Mouse (Mus musculus): ENCODE measurements around the gene Zmiz1. TPM values are rescaled to one million over a fixed set of nuclear protein-coding genes. Genes with fewer than 3 reads are reported as not detected.

Zmiz1 gene
- total RNA-seq, 2 experiments from 2014 or later, result 87.7 to 99.3 TPM

- Histone ChIP-seq H3K27ac (peak overlapping the region; percentile 46; the same call in 1 of the 2 replicates), H3K4me3 (no peak overlapping the region)
- TF ChIP-seq CTCF (conservative IDR thresholded peaks at IDR 0.05), result no peak
- no peak for DNase-seq (ENCODE audit: low spot score in 2 of 2)
Observed at GRCm38 (mm10) chr14:25583899-25584298, 124.9 kb downstream of the Zmiz1 start.

DNA sequence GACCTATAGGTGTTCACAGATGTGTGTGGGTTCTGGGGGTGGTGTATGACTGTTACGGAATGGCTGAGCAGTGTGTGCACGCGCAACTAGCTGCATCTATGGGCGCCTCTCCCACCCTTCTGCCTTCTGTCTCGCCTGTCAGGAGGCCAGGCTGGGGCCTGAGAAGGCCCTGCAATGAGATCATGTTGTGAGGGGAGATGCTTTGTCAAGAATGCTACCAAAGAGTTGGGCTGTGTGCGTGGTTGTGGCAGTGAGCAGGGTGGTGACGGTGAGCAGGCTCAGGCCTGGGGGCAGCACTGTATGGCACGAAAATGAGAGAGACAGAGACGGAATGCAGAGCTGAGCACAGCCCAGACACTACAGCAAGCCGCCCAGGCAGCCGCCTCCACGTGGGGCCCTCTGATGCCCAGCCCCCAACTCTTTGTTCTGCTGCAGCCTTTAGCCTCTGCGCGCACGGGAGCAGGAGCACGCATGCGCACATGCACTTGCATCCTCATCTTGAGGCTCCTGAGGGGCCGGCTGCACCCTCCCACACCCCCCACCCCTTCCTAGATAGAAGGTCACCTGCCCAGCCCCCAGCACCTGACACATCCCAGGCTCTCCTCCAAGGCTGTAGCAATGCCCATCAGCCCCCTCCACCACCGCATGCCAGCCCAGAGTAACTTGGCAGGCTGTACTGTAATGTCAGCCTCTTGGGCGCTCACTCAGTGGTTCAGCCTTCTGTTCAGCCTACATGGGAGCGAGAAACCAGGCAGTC lies 126.7 kb downstream of the Zmiz1 start:
- Histone ChIP-seq H3K27ac (peak overlapping the region; percentile 88), H3K4me3 (no peak overlapping the region)
- no peak for TF ChIP-seq CTCF (conservative IDR thresholded peaks at IDR 0.05)

DNA sequence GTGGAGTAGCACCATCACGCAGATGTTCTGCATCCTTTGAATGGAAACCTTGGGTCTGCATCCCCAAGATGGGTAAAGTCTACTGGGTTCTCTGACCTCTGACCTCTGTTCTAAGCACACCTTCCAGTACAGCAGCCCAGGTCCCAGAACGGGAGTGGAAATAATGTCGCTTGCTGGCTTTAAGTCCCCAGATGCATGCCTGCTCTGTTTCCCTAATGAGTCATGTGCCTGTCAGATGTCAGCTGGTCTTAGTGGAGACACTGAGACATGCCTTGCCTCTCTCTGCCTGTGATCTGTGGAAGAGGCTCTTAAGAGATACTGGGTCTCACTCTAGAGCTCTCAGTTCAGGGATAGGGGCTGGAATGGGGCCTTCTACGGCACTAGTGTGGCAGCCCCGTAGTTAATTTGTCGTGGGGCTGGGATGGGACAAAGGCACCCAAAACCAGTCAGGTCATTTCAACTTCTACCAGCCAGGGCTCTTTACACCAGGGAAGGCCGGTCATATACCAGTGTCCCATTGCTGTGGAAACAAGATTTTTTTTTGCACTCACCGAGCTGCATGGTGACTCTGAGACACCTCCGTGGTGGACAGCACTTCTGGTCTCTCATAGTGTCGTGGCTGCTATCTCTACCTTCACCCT lies 128.0 kb downstream of the Zmiz1 start:
- DNase-seq (ENCODE audit: low spot score in 2 of 2), result no peak
- no peak for TF ChIP-seq CTCF (conservative IDR thresholded peaks at IDR 0.05)
- no peak overlapping the region for H3K4me3 ChIP-seq

More for the DNA sequence above, 126.7 kb downstream of the Zmiz1 start:
- DNase-seq (ENCODE audit: low spot score in 2 of 2), result peak; percentile 57 to 66

DNA sequence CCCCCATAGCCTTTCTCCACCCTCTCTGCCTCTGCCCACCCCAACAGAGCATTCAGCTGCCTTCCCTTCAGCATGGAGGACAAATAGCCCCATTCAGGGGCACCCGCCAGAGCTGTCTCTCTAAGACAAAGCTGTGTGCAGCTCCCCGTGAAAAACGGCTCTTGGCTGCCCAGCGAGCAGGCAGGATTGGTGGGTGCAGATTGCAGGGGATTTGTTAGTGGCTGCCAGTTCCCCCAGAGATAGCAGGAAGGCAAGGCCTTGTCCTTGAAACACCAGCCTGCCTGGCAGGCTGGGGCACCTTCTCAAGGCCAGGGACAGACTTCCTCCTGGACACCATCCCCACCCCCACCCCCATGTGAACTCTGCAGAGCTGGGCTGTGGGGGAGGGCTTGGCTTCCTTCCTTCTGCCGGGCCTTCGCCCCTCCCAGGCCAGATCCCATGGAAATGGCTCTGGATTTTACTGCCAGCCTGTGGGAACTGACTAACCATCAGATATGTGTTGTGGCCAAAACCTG lies 128.6 kb downstream of the Zmiz1 start:
- no peak for TF ChIP-seq CTCF (conservative IDR thresholded peaks at IDR 0.05)
- H3K4me3 ChIP-seq, result no peak overlapping the region
- peak overlapping the region; percentile 88 for H3K27ac ChIP-seq
- no peak for DNase-seq (ENCODE audit: low spot score in 2 of 2)

More for the DNA sequence above, 128.0 kb downstream of the Zmiz1 start:
- peak overlapping the region; percentile 88 for H3K27ac ChIP-seq

- no peak for TF ChIP-seq CTCF (conservative IDR thresholded peaks at IDR 0.05)
- DNase-seq (ENCODE audit: low spot score in 2 of 2), result no peak
- H3K27ac ChIP-seq, result peak overlapping the region; percentile 88
- no peak overlapping the region for H3K4me3 ChIP-seq
Observed at GRCm38 (mm10) chr14:25588156-25588555, 129.2 kb downstream of the Zmiz1 start.

DNA sequence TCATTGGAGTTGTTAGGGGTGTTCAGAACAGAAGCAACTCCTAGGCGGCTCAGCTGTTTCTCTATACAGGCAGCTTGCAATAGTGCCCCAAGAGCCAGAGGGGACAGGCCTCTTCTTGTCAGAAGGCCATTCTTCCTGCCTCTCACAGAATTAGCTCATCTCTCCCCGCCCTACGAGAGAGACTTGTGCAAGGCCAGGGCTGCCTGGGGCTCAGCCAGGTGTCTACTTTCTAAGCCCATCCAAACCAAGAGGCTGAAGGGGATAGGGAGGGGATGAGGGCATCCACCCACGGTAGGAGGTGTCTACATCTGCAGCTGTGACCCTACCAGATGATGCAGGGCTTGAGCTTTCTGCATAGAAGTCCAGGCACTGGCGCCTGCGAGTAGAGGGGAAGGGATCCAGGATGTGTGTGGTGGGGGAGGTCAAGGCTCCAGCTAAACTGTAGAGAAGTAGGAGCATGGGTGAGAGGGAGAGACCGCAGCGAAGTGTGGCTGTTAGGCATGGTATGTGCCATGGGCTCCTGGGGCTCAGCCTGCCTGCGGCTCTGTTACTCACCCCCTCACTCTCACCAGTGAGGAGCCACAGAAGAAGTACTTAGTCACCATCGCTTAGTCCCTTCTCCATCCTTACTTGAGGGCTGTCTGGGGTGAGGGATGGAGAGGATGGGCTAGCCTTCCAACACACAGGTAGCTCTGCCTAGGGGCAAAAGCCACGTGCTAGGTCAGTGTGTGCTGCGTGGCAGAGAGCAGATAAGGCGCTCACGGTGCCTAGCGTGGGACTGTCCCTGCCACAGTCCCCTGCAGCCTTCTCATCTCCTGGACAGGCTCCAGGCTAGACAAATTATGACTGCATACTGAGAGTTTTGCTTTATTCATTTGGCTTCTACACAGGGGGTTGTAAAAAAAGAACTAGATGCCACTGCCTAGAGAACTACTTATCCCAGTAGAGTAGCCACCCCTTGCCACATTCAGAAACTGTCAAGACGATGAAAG lies 130.3 kb downstream of the Zmiz1 start:
- no peak for TF ChIP-seq CTCF (conservative IDR thresholded peaks at IDR 0.05)
- Histone ChIP-seq H3K4me3 (no peak overlapping the region), H3K27ac (peak overlapping the region; percentile 88)
- DNase-seq (ENCODE audit: low spot score in 2 of 2), result no peak

DNA sequence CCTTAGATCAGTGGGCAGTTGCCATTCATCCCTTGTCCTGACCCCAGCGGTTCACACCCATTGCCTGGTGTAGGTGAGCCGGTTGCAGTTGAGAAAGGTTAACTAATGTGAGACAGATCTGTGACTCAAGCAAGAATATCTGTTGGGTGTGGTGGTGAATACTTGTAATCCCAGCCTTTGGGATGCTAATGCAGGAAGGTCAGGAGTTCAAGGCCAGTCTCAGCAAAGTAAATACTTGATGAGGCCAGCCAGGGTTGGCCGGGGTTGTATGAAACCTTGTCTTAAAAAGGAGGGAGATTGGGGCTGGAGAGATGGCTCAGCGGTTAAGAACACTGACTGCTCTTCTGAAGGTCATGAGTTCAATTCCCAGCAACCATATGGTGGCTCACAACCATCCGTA lies 132.0 kb downstream of the Zmiz1 start:
- Histone ChIP-seq H3K4me3 (no peak overlapping the region), H3K27ac (no peak overlapping the region)
- no peak for TF ChIP-seq CTCF (conservative IDR thresholded peaks at IDR 0.05)
- no peak for DNase-seq (ENCODE audit: low spot score in 2 of 2)

DNA sequence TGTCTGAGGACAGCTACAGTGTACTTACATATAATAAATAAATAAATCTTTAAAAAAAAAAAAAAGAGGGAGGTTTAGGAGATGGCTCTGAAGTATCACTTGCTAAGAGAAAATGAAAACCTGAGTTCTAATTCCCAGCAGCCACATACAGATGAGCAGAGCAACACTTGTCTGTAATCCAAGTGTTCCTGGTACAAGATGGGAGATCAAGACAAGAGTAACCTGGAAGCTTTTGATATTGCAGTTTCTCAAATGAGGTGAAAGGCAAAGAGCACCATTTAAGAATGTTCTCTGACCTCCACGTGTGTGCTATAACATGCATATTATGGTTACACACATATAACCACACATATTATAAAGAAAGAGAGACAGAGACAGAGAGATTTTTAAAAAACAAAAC lies 132.4 kb downstream of the Zmiz1 start:
- Histone ChIP-seq H3K27ac (no peak overlapping the region), H3K4me3 (no peak overlapping the region)
- TF ChIP-seq CTCF (conservative IDR thresholded peaks at IDR 0.05), result no peak
- DNase-seq (ENCODE audit: low spot score in 2 of 2), result no peak

DNA sequence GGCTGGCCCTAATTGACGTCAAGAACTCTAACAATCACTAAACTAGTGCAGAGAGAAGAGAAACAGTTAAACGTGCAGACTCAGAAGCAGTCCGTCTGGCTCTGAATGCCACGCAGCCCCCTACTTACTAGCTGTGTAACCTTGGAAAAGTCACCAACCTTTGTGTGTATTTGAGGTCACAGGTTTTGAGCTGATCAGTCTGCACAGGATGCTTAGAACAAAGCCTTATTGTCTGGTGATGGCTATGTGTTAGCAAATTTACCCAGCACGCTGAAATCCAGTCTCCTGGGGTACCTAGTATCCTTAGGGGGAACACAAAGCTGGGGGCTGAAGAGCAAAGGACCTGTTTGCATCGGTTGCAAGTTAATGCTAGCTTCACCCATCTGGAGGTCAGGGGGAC lies 133.5 kb downstream of the Zmiz1 start:
- DNase-seq (ENCODE audit: low spot score in 2 of 2), result no peak
- H3K4me3 ChIP-seq, result no peak overlapping the region
- no peak overlapping the region for H3K27ac ChIP-seq
- no peak for TF ChIP-seq CTCF (conservative IDR thresholded peaks at IDR 0.05)

GRCm38 (mm10) chr14:25593876-25594275 lies 134.9 kb downstream of the Zmiz1 start:
- no peak for DNase-seq (ENCODE audit: low spot score in 2 of 2)
- TF ChIP-seq CTCF (conservative IDR thresholded peaks at IDR 0.05), result no peak
- H3K4me3 ChIP-seq, result no peak overlapping the region
- H3K27ac ChIP-seq, result 0 out of 2 replicates have a peak overlapping the region, but pooled peaks have one; percentile 33

DNA sequence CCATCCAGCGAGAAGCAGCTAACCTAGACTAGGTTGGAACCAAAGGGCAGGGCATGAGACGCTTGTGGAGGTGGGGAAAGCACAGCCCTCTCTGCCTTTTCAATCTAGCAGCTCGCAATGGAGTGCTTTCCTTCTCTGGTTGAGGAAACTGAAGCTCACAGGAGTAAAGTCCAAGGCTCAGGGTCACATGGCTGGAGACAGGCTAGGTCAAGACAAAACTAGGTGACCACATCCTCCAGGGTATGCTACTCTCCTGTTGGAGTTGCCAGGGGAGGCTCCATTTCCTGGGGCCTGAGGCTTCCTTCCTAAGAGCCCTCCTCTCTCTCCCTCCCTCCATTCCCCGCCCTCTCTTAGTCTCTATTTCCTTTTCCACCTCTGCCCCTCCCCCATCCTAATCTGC lies 135.6 kb downstream of the Zmiz1 start:
- no peak for DNase-seq (ENCODE audit: low spot score in 2 of 2)
- TF ChIP-seq CTCF (conservative IDR thresholded peaks at IDR 0.05), result no peak
- Histone ChIP-seq H3K4me3 (no peak overlapping the region), H3K27ac (peak overlapping the region; percentile 33; the same call in 1 of the 2 replicates)

- no peak overlapping the region for H3K27ac ChIP-seq
- no peak for TF ChIP-seq CTCF (conservative IDR thresholded peaks at IDR 0.05)
- no peak overlapping the region for H3K4me3 ChIP-seq
- DNase-seq (ENCODE audit: low spot score in 2 of 2), result no peak
Observed at GRCm38 (mm10) chr14:25598960-25599359, 140.0 kb downstream of the Zmiz1 start.

Measured in layer of hippocampus, adult 2 months (tissue).